Mouse (Mus musculus) central nervous system, embryonic 11.5 days (tissue): ENCODE data around the gene Emsy. TPM values are rescaled to one million over a fixed set of nuclear protein-coding genes. Genes with fewer than 3 reads are reported as not detected.

Experiments used
- polyA plus RNA-seq: library from polyadenylated mRNA; depleted of rRNA; stranded (reverse); fragments of >200 nt; gene quantifications from 2 replicates; pipeline ENCODE4 v1.2.3, GENCODE M21; 2012; rRNA removed

Gene Emsy
- polyA plus RNA-seq: 37.9 and 63.0 TPM in 2 replicates

GRCm38 (mm10) chr7:98656531-98657221 is at the start of gene Emsy:
TSS of gene Emsy (minus strand) at chr7:98656783.

GRCm38 (mm10) chr7:98702283-98703240 is 46.0 kb upstream of the Emsy start, which contains the start of gene Thap12:
TSS of gene Thap12 (plus strand) at chr7:98703103.

Other genes with a start within 250 kb of the Emsy start
- not detected in 2 replicates for gene Gucy2d, start 216.4 kb downstream of the Emsy start, polyA plus RNA-seq
- 3.4 and 5.6 TPM in 2 replicates for gene Lrrc32, start 167.5 kb downstream of the Emsy start, polyA plus RNA-seq
- 53.3 and 63.4 TPM in 2 replicates for gene Thap12, start 46.3 kb upstream of the Emsy start, polyA plus RNA-seq
- 5.4 and 24.8 TPM in 2 replicates for gene Wnt11, start 178.3 kb upstream of the Emsy start, polyA plus RNA-seq